Mouse (Mus musculus) kidney, embryonic 15.5 days (tissue): ENCODE results near the gene Erich4. TPM values are rescaled to one million over a fixed set of nuclear protein-coding genes. Genes with fewer than 3 reads are reported as not detected.
"Not testable (repeated sequence)": the region's sequence is repeated elsewhere in the genome, so short reads cannot be mapped to it uniquely, and the experiment has no call there.

ENCODE experiments used
- ATAC-seq: fragments of 200-750 bp; cut with Nextera tagmentation; replicated peaks from 2 replicates; pipeline ENCODE4 v1.8.0; 2017; ENCODE audit warnings: moderate TSS enrichment; ENCODE audit not compliant: low FRiP score
- H3K27ac ChIP-seq: fragments of 300-500 bp; sonication (generic); 2 replicates; pipeline ENCODE4 v1.5.1; 2015; ENCODE audit warnings: mild to moderate bottlenecking, inconsistent platforms
- H3K27me3 ChIP-seq: fragments of 300-500 bp; sonication (generic); 2 replicates; pipeline ENCODE4 v1.6.1; 2015; ENCODE audit warnings: inconsistent platforms
- H3K36me3 ChIP-seq: fragments of 300-500 bp; sonication (generic); 2 replicates; pipeline ENCODE4 v1.6.1; 2015; ENCODE audit warnings: inconsistent platforms
- H3K4me1 ChIP-seq: fragments of 300-500 bp; sonication (generic); 2 replicates; pipeline ENCODE4 v1.6.1; 2015; ENCODE audit warnings: inconsistent platforms
- H3K4me2 ChIP-seq: fragments of 300-500 bp; sonication (generic); 2 replicates; pipeline ENCODE4 v1.6.1; 2015; ENCODE audit warnings: moderate library complexity, mild to moderate bottlenecking, inconsistent platforms
- H3K4me3 ChIP-seq: fragments of 300-500 bp; sonication (generic); replicated peaks from 2 replicates; pipeline ENCODE4 v1.5.1; 2015; ENCODE audit warnings: mild to moderate bottlenecking, inconsistent platforms
- H3K9ac ChIP-seq: fragments of 300-500 bp; sonication (generic); 2 replicates; pipeline ENCODE4 v1.6.1; 2015; ENCODE audit warnings: mild to moderate bottlenecking, inconsistent platforms
- H3K9me3 ChIP-seq: fragments of 300-500 bp; sonication (generic); replicated peaks from 2 replicates; pipeline ENCODE4 v1.6.1; 2016; ENCODE audit warnings: inconsistent platforms
- WGBS: fragments of 180-500 bp; shearing (Covaris S2); methylation state at CpG from one replicate; pipeline ENCODE4 v1.1.7; 2015; ENCODE audit warnings: mixed read lengths; 5-methylcytosine and 5-hydroxymethylcytosine counted together
- polyA plus RNA-seq: library from polyadenylated mRNA; unstranded; fragments of >200 nt; fragmentation: Nextera tagmentation; extraction: Ambion mirVana; gene quantifications from 2 replicates; pipeline ENCODE4 v1.2.1, GENCODE M21; 2015

Gene Erich4
- polyA plus RNA-seq, 1 experiment from 2014 or later, result 3.1 TPM

DNA sequence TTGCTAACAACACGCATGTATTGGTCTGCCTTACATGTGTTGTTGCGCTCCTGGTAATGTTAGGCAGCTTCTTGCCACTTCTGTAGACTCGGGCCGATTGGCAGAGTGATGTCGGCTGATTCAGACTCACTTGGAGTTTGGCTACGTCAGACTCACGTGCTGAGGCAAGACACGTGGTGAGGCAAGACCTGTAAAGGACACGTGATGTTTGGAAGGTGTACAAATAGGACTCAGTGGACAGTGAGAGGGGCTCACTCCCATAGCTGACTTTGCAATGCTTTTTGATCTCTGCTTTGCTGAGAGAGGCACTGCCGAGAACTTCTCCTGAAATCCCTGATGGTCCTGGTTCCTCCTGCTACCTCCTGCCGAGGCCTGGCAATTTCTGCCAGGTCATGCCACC, 15.0 kb downstream of the Erich4 start:
- WGBS, result 89% methylated on average over 11 of the region's 11 CpGs
- H3K27ac ChIP-seq, result no peak overlapping the region
- no peak for ATAC-seq

GRCm38 (mm10) chr7:25599663-25600062, 16.0 kb downstream of the Erich4 start:
- H3K9ac ChIP-seq, result no peak overlapping the region
- 13% methylated on average over 10 of the region's 10 CpGs for WGBS
- no peaks in the 10 kb centered on the region for H3K27me3 ChIP-seq
- H3K4me3 ChIP-seq, result no peak overlapping the region
- H3K36me3 ChIP-seq, result no peaks in the 10 kb centered on the region
- H3K9me3 ChIP-seq, result no peaks in the 10 kb centered on the region
- no peak overlapping the region for H3K4me2 ChIP-seq
- ATAC-seq, result peak; percentile 56; the same call in 1 of the 2 replicates
- H3K27ac ChIP-seq, result no peak overlapping the region
- no peaks in the 10 kb centered on the region for H3K4me1 ChIP-seq

More for the DNA sequence above, 15.0 kb downstream of the Erich4 start:
- Histone ChIP-seq H3K9ac (no peak overlapping the region), H3K9me3 (no peaks in the 10 kb centered on the region), H3K4me3 (no peak overlapping the region), H3K36me3 (no peaks in the 10 kb centered on the region), H3K27me3 (no peaks in the 10 kb centered on the region), H3K4me2 (no peak overlapping the region), H3K4me1 (no peaks in the 10 kb centered on the region)

DNA sequence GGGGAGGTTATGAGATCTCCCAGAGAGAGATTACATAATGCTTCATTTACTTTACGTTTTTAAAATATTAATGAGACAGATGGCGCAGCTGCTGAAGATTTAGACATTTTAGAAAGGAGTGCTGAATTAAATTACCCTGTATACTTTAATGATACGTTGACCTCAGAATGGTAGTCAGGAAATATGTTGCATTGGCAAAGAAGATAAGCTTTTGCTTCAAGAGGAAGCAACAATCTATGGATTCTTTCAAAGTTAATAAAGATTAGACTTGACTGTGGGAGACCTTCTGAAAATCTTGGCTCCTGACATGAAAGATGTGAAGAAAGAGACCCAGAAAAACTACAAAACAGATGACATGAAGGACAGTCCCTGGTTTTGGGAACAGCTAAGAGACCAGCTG, 21.8 kb downstream of the Erich4 start:
- Histone ChIP-seq H3K27ac (no peak overlapping the region), H3K4me1 (no peaks in the 10 kb centered on the region), H3K36me3 (no peaks in the 10 kb centered on the region), H3K4me2 (no peak overlapping the region), H3K9me3 (no peaks in the 10 kb centered on the region), H3K4me3 (no peak overlapping the region), H3K27me3 (no peaks in the 10 kb centered on the region), H3K9ac (no peak overlapping the region)
- ATAC-seq, result no peak
- WGBS, result 76% methylated on average over 3 of the region's 3 CpGs

- no peak for ATAC-seq
- H3K27me3 ChIP-seq, result no peaks in the 10 kb centered on the region
- no peak overlapping the region for H3K4me3 ChIP-seq
- H3K36me3 ChIP-seq, result no peaks in the 10 kb centered on the region
- no peak overlapping the region for H3K4me2 ChIP-seq
- H3K9ac ChIP-seq, result no peak overlapping the region
- no peaks in the 10 kb centered on the region for H3K4me1 ChIP-seq
- no peak overlapping the region for H3K27ac ChIP-seq
- WGBS, result 88% methylated on average over 2 of the region's 2 CpGs
- no peaks in the 10 kb centered on the region for H3K9me3 ChIP-seq
Measured at GRCm38 (mm10) chr7:25591226-25591625, 24.5 kb downstream of the Erich4 start.

- no peak overlapping the region for H3K4me3 ChIP-seq
- no peak overlapping the region for H3K9ac ChIP-seq
- H3K4me2 ChIP-seq, result no peak overlapping the region
- no peak overlapping the region for H3K27ac ChIP-seq
- WGBS, result 81% methylated on average over 9 of the region's 9 CpGs
- no peaks in the 10 kb centered on the region for H3K27me3 ChIP-seq
- no peak for ATAC-seq
- H3K4me1 ChIP-seq, result no peaks in the 10 kb centered on the region
- H3K9me3 ChIP-seq, result no peaks in the 10 kb centered on the region
- H3K36me3 ChIP-seq, result no peaks in the 10 kb centered on the region
Measured at GRCm38 (mm10) chr7:25585351-25586204, 30.1 kb downstream of the Erich4 start.

DNA sequence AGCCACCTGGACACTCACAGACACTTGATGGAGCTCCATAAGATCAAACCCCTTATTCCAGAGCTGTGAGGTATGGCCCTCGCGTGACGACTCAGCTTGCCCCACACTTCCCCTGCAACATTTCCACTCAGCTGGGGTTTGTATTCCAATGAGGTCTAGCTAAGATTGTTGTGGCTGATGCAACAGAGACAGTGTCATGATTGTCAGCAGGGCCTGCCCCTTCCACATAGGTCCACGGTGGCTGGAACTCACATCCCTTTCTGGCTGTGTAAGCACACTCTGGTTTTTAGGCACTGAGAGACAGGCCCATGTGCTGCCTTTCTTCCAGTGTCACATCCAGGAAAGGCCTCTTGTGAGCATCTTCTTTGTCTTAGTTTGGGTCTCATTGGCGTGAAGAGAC, 31.0 kb downstream of the Erich4 start:
- Histone ChIP-seq H3K4me1 (no peaks in the 10 kb centered on the region), H3K27ac (no peak overlapping the region), H3K9me3 (no peaks in the 10 kb centered on the region), H3K36me3 (no peaks in the 10 kb centered on the region), H3K9ac (no peak overlapping the region), H3K4me3 (no peak overlapping the region), H3K4me2 (no peak overlapping the region), H3K27me3 (no peaks in the 10 kb centered on the region)
- 83% methylated on average over 5 of the region's 5 CpGs for WGBS
- ATAC-seq, result no peak

DNA sequence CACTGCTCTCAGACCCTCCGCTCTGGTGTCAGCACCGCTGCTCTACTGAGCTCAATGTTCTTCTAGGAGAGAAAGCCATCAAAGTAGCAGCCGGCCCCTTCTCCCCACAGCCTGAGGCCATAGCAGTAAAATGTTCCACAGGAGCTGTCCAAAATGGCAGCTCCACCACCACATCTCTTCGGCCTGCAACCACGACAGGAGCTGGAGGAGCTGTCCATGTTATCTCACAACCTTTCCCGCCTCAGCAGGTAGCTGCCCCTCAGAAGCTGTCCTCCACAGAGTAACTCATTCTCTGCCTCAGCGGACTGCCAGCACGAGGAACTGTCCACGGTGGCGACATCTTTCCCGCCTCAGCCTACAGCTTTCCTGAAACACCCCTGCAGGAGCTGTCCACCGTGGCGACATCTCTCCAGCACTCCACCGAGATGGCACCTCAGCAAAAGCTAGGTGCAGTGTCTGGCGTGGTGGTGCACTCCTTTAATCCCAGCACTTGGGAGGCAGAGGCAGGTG, 33.3 kb downstream of the Erich4 start:
- Histone ChIP-seq H3K36me3 (no peaks in the 10 kb centered on the region), H3K27ac (no peak overlapping the region), H3K9me3 (no peaks in the 10 kb centered on the region), H3K4me3 (no peak overlapping the region), H3K27me3 (no peaks in the 10 kb centered on the region), H3K4me2 (no peak overlapping the region), H3K4me1 (no peaks in the 10 kb centered on the region), H3K9ac (no peak overlapping the region)
- 87% methylated on average over 15 of the region's 15 CpGs for WGBS
- no peak for ATAC-seq

GRCm38 (mm10) chr7:25579441-25579840, 36.3 kb downstream of the Erich4 start:
- ATAC-seq, result no peak

GRCm38 (mm10) chr7:25576793-25577437, 38.8 kb downstream of the Erich4 start:
- not testable (repeated sequence) for H3K9ac ChIP-seq, H3K9me3 ChIP-seq, H3K4me2 ChIP-seq, H3K4me3 ChIP-seq, H3K36me3 ChIP-seq, H3K27me3 ChIP-seq, H3K4me1 ChIP-seq
- H3K27ac ChIP-seq, result peak overlapping the region; percentile 79; the same call in 1 of the 2 replicates
- peak; percentile 86 for ATAC-seq
- WGBS, result 38% methylated on average over 14 of the region's 14 CpGs

More at GRCm38 (mm10) chr7:25579441-25579840, 36.3 kb downstream of the Erich4 start:
- Histone ChIP-seq H3K4me3 (no peak overlapping the region), H3K4me2 (no peak overlapping the region), H3K4me1 (peaks cover 9% of the 10 kb centered on the region; the same call in 1 of the 2 replicates), H3K27ac (no peak overlapping the region), H3K36me3 (no peaks in the 10 kb centered on the region), H3K9ac (no peak overlapping the region), H3K27me3 (no peaks in the 10 kb centered on the region), H3K9me3 (no peaks in the 10 kb centered on the region)
- 85% methylated on average over 10 of the region's 10 CpGs for WGBS

DNA sequence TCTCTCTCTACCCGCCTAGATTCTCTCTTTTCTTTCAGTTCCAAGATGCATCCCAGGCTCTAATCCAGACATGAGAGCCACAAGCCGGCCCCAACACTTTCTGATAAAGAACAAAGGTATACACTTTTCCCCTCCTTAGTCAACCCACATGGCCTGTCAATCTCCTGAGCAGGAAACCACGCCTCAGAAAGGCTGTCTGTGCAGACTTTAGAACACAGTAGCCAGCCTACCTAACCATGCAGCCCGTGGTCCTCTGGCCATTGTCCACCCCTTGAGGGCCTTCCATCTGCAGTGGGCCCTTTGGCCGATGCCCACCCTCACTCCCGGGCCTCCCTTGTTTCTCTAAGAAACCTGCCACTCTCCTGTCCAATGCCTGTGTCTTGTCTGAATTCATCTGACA, 39.4 kb downstream of the Erich4 start:
- 32% methylated on average over 6 of the region's 6 CpGs for WGBS
- H3K4me1 ChIP-seq, H3K27me3 ChIP-seq, H3K36me3 ChIP-seq, H3K9me3 ChIP-seq, ATAC-seq, H3K4me3 ChIP-seq, H3K9ac ChIP-seq, H3K4me2 ChIP-seq: not testable (repeated sequence)
- H3K27ac ChIP-seq, result peak overlapping the region; percentile 79

DNA sequence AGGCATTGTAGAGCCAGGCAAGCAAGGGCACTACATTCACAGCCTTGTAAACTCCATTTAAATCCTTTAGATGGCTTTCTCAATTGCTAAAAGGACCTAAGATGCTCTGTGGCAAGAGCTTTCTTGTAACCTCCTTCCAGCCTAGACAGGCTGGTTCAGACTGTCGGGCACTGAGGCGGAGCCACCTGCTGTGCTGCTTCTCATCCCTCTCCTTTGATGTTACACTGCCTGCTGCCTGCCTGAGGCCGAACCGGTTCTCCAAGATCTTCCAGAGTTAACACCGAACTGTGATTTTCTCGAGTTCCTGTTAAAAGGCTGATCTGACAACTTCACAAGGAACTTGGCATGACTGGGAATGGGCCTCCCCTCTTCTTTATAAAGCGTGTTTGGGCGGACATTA, 39.8 kb downstream of the Erich4 start:
- peak; percentile 79 for ATAC-seq
- Histone ChIP-seq H3K27me3 (no peaks in the 10 kb centered on the region), H3K9me3 (no peaks in the 10 kb centered on the region), H3K9ac (no peak overlapping the region), H3K27ac (peak overlapping the region; percentile 79), H3K36me3 (no peaks in the 10 kb centered on the region), H3K4me2 (no peak overlapping the region), H3K4me1 (peaks cover 9% of the 10 kb centered on the region; the same call in 1 of the 2 replicates), H3K4me3 (no peak overlapping the region)
- WGBS, result 13% methylated on average over 8 of the region's 8 CpGs

DNA sequence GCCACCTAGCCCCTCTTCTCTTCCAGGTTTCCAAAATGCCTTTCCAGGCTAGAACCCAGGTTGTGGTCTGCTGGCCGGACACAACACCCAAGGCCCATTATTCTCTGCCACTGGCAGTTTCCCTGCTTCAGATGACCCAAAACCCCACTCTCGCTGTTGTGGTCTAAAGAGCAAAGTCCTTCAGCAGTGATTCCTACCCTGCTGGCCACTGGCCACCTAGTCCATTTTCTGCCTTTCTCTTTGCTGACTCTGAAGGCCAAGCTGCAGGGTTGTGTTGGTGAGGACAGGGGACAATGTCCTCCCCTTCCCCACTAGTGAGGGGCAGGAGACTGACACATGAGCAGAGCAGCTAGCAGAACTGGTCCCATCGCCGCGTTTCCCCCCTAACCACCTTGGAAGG, 40.6 kb downstream of the Erich4 start:
- 61% methylated on average over 5 of the region's 5 CpGs for WGBS
- no peaks in the 10 kb centered on the region for H3K36me3 ChIP-seq
- ATAC-seq, result no peak

More for the DNA sequence above, 40.6 kb downstream of the Erich4 start:
- H3K4me1 ChIP-seq, result peaks cover 9% of the 10 kb centered on the region; the same call in 1 of the 2 replicates
- H3K9ac ChIP-seq, result no peak overlapping the region
- H3K4me3 ChIP-seq, result no peak overlapping the region
- H3K27ac ChIP-seq, result peak overlapping the region; percentile 79
- H3K27me3 ChIP-seq, result no peaks in the 10 kb centered on the region
- H3K9me3 ChIP-seq, result no peaks in the 10 kb centered on the region
- H3K4me2 ChIP-seq, result 0 out of 2 replicates have a peak overlapping the region, but pooled peaks have one; percentile 0
